Mouse (Mus musculus) midbrain, embryonic 11.5 days (tissue): ENCODE data around the gene Celf2. TPM values are rescaled to one million over a fixed set of nuclear protein-coding genes. Genes with fewer than 3 reads are reported as not detected.
A peak's percentile ranks its signal among the peaks of the same experiment; 100 is the strongest.

Experiments used
- ATAC-seq: fragments of 200-750 bp; cut with Nextera tagmentation; 2 replicates; pipeline ENCODE4 v1.8.0; 2017; ENCODE audit warnings: moderate TSS enrichment, moderate library complexity; ENCODE audit not compliant: low FRiP score
- DNase-seq: peaks from one replicate; pipeline ENCODE4 v3.0.0; 2015; ENCODE audit warnings: low spot score; ENCODE audit errors: missing footprints
- H3K27ac ChIP-seq: fragments of 300-500 bp; sonication (generic); 2 replicates; pipeline ENCODE4 v1.5.1; 2014; ENCODE audit warnings: low read depth, low read length
- H3K27me3 ChIP-seq: fragments of 300-500 bp; sonication (generic); 2 replicates; pipeline ENCODE4 v1.6.1; 2014; ENCODE audit warnings: mild to moderate bottlenecking, low read length, moderate library complexity, mixed read lengths; ENCODE audit not compliant: control insufficient read depth, insufficient read depth
- H3K36me3 ChIP-seq: fragments of 300-500 bp; sonication (generic); 2 replicates; pipeline ENCODE4 v1.6.1; 2014; ENCODE audit warnings: mild to moderate bottlenecking, low read length, moderate library complexity, mixed read lengths; ENCODE audit not compliant: control insufficient read depth, insufficient read depth
- H3K4me1 ChIP-seq: fragments of 300-500 bp; sonication (generic); 2 replicates; pipeline ENCODE4 v1.6.1; 2014; ENCODE audit warnings: low read length; ENCODE audit not compliant: control insufficient read depth, insufficient read depth
- H3K4me2 ChIP-seq: fragments of 300-500 bp; sonication (generic); 2 replicates; pipeline ENCODE4 v1.6.1; 2014; ENCODE audit warnings: mild to moderate bottlenecking, moderate library complexity
- H3K4me3 ChIP-seq: fragments of 300-500 bp; sonication (generic); 2 replicates; pipeline ENCODE4 v1.5.1; 2014; ENCODE audit warnings: low read depth, low read length
- H3K9ac ChIP-seq: fragments of 300-500 bp; sonication (generic); 2 replicates; pipeline ENCODE4 v1.6.1; 2014; ENCODE audit warnings: low read length
- H3K9me3 ChIP-seq: fragments of 300-500 bp; sonication (generic); 2 replicates; pipeline ENCODE4 v1.6.1; 2016; ENCODE audit warnings: low read length; ENCODE audit not compliant: control insufficient read depth
- WGBS: fragments of 180-500 bp; shearing (Covaris S2); extraction: QIAGEN DNeasy Blood & Tissue Kit; methylation state at CpG from one replicate; pipeline ENCODE4 v1.1.7; 2014; 5-methylcytosine and 5-hydroxymethylcytosine counted together
- polyA plus RNA-seq: library from polyadenylated mRNA; unstranded; fragments of >200 nt; fragmentation: Nextera tagmentation; extraction: Ambion mirVana; gene quantifications from 2 replicates; pipeline ENCODE4 v1.2.1, GENCODE M21; 2014

The Celf2 gene
- polyA plus RNA-seq, 1 experiment from 2014 or later, result 92.7 TPM

GRCm38 (mm10) chr2:6689689-6690088 lies 819.7 kb downstream of the Celf2 start:
- WGBS, result 89% methylated on average over 2 of the region's 2 CpGs
- no peak for DNase-seq
- Histone ChIP-seq H3K27me3 (no peaks in the 10 kb centered on the region), H3K9me3 (no peaks in the 10 kb centered on the region), H3K4me3 (no peak overlapping the region), H3K4me2 (no peak overlapping the region), H3K4me1 (no peaks in the 10 kb centered on the region), H3K9ac (no peak overlapping the region), H3K27ac (no peak overlapping the region), H3K36me3 (no peaks in the 10 kb centered on the region)
- no peak for ATAC-seq

GRCm38 (mm10) chr2:6678231-6678630 lies 831.1 kb downstream of the Celf2 start:
- Histone ChIP-seq H3K9me3 (no peaks in the 10 kb centered on the region), H3K4me2 (no peak overlapping the region), H3K4me3 (no peak overlapping the region), H3K27me3 (no peaks in the 10 kb centered on the region), H3K36me3 (no peaks in the 10 kb centered on the region), H3K9ac (no peak overlapping the region), H3K27ac (no peak overlapping the region), H3K4me1 (no peaks in the 10 kb centered on the region)
- 100% methylated on average over 1 of the region's 1 CpGs for WGBS
- ATAC-seq, result no peak
- DNase-seq, result peak; percentile 59

GRCm38 (mm10) chr2:6677457-6677856 lies 831.9 kb downstream of the Celf2 start:
- no peak overlapping the region for H3K4me3 ChIP-seq
- H3K4me2 ChIP-seq, result no peak overlapping the region
- ATAC-seq (no peak), DNase-seq (no peak)
- H3K9ac ChIP-seq, result no peak overlapping the region
- H3K9me3 ChIP-seq, result no peaks in the 10 kb centered on the region
- H3K4me1 ChIP-seq, result no peaks in the 10 kb centered on the region
- no peaks in the 10 kb centered on the region for H3K36me3 ChIP-seq
- H3K27me3 ChIP-seq, result no peaks in the 10 kb centered on the region
- no peak overlapping the region for H3K27ac ChIP-seq

- H3K27me3 ChIP-seq, result no peaks in the 10 kb centered on the region
- no peak overlapping the region for H3K9ac ChIP-seq
- WGBS, result 94% methylated on average over 3 of the region's 3 CpGs
- H3K4me2 ChIP-seq, result no peak overlapping the region
- ATAC-seq (no peak), DNase-seq (peak; percentile 14)
- H3K27ac ChIP-seq, result no peak overlapping the region
- no peak overlapping the region for H3K4me3 ChIP-seq
- no peaks in the 10 kb centered on the region for H3K9me3 ChIP-seq
- no peaks in the 10 kb centered on the region for H3K36me3 ChIP-seq
- no peaks in the 10 kb centered on the region for H3K4me1 ChIP-seq
Measured at GRCm38 (mm10) chr2:6674401-6674800, 835.0 kb downstream of the Celf2 start.

- WGBS, result 82% methylated on average over 3 of the region's 3 CpGs
Measured at GRCm38 (mm10) chr2:6673418-6673817, 835.9 kb downstream of the Celf2 start.

GRCm38 (mm10) chr2:6667611-6668010 lies 841.8 kb downstream of the Celf2 start:
- H3K9me3 ChIP-seq, result no peaks in the 10 kb centered on the region
- no peaks in the 10 kb centered on the region for H3K36me3 ChIP-seq
- H3K4me1 ChIP-seq, result no peaks in the 10 kb centered on the region
- H3K27ac ChIP-seq, result no peak overlapping the region
- H3K27me3 ChIP-seq, result no peaks in the 10 kb centered on the region
- no peak overlapping the region for H3K4me2 ChIP-seq
- no peak for ATAC-seq
- no peak for DNase-seq
- no peak overlapping the region for H3K4me3 ChIP-seq
- H3K9ac ChIP-seq, result no peak overlapping the region
- WGBS, result 88% methylated on average over 4 of the region's 4 CpGs

More at GRCm38 (mm10) chr2:6673418-6673817, 835.9 kb downstream of the Celf2 start:
- H3K9me3 ChIP-seq, result no peaks in the 10 kb centered on the region
- H3K27me3 ChIP-seq, result no peaks in the 10 kb centered on the region
- H3K4me1 ChIP-seq, result no peaks in the 10 kb centered on the region
- no peak overlapping the region for H3K9ac ChIP-seq
- H3K36me3 ChIP-seq, result no peaks in the 10 kb centered on the region
- H3K4me2 ChIP-seq, result no peak overlapping the region
- peak; percentile 41 for DNase-seq
- no peak overlapping the region for H3K4me3 ChIP-seq
- no peak overlapping the region for H3K27ac ChIP-seq
- ATAC-seq, result no peak

GRCm38 (mm10) chr2:6659834-6660233 lies 849.5 kb downstream of the Celf2 start:
- Histone ChIP-seq H3K9ac (no peak overlapping the region), H3K4me1 (no peaks in the 10 kb centered on the region), H3K4me3 (no peak overlapping the region), H3K27ac (no peak overlapping the region), H3K4me2 (no peak overlapping the region), H3K36me3 (no peaks in the 10 kb centered on the region), H3K9me3 (no peaks in the 10 kb centered on the region), H3K27me3 (no peaks in the 10 kb centered on the region)
- DNase-seq (no peak), ATAC-seq (no peak)
- 84% methylated on average over 4 of the region's 4 CpGs for WGBS

GRCm38 (mm10) chr2:6653719-6654118 lies 855.6 kb downstream of the Celf2 start:
- WGBS, result 90% methylated on average over 6 of the region's 6 CpGs
- Histone ChIP-seq H3K4me3 (no peak overlapping the region), H3K4me2 (no peak overlapping the region), H3K27ac (no peak overlapping the region), H3K9me3 (no peaks in the 10 kb centered on the region), H3K4me1 (no peaks in the 10 kb centered on the region), H3K9ac (no peak overlapping the region), H3K36me3 (no peaks in the 10 kb centered on the region), H3K27me3 (no peaks in the 10 kb centered on the region)
- ATAC-seq, result no peak
- no peak for DNase-seq

- no peak overlapping the region for H3K4me2 ChIP-seq
- H3K27ac ChIP-seq, result no peak overlapping the region
- H3K27me3 ChIP-seq, result no peaks in the 10 kb centered on the region
- DNase-seq (no peak), ATAC-seq (no peak)
- H3K4me3 ChIP-seq, result no peak overlapping the region
- no peaks in the 10 kb centered on the region for H3K36me3 ChIP-seq
- H3K9me3 ChIP-seq, result no peaks in the 10 kb centered on the region
- WGBS, result 71% methylated on average over 1 of the region's 1 CpGs
- no peaks in the 10 kb centered on the region for H3K4me1 ChIP-seq
- H3K9ac ChIP-seq, result no peak overlapping the region
Measured at GRCm38 (mm10) chr2:6651697-6652096, 857.7 kb downstream of the Celf2 start.

GRCm38 (mm10) chr2:6648877-6649276 lies 860.5 kb downstream of the Celf2 start:
- no peaks in the 10 kb centered on the region for H3K27me3 ChIP-seq
- no peak overlapping the region for H3K4me2 ChIP-seq
- ATAC-seq (no peak), DNase-seq (no peak)
- H3K4me3 ChIP-seq, result no peak overlapping the region
- no peaks in the 10 kb centered on the region for H3K36me3 ChIP-seq
- H3K9me3 ChIP-seq, result no peaks in the 10 kb centered on the region
- H3K4me1 ChIP-seq, result no peaks in the 10 kb centered on the region
- no peak overlapping the region for H3K9ac ChIP-seq
- no peak overlapping the region for H3K27ac ChIP-seq
- 89% methylated on average over 6 of the region's 6 CpGs for WGBS
